Mouse (Mus musculus): ENCODE measurements around the gene Ctrl. TPM values are rescaled to one million over a fixed set of nuclear protein-coding genes. Genes with fewer than 3 reads are reported as not detected.

Gene Ctrl
- 0.32 TPM in 1 of 2 replicates, not detected in the other for polyA plus RNA-seq (2015; fragmentation: Nextera tagmentation; extraction: Ambion mirVana)

GRCm38 (mm10) chr8:105933762-105934161 is at the start of gene Ctrl:
Ctrl (minus strand) TSS chr8:105933862.

GRCm38 (mm10) chr8:105979325-105979724 is 45.7 kb upstream of the Ctrl start, which contains the start of gene Dpep3:
Dpep3 (minus strand) TSS chr8:105979429.

DNA sequence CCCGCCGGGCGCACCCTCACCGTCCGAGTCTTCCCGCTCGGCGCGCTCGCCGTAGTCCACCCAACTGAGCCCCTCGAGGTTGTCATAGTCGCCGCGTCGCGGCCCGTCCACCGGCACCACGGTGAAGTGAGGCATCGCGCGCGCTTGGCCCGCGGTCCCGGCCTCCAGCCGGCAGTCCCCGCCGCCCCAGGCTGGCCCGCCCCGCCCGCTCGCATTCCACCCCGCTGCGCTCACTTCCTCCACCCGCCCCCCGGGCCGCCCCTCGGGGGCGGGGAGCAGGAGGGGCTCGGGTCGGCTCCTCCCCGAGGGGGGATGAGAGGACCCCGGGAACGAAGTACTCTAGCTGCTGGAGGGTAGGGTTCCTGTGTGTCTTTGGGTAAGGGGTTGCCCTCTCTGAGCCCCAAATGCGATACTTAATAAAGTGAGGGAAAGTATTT is 32.3 kb upstream of the Ctrl start, which contains the start of gene Slc12a4:
Slc12a4 (minus strand) TSS at position 193 of the 437 bp plus-strand sequence.

DNA sequence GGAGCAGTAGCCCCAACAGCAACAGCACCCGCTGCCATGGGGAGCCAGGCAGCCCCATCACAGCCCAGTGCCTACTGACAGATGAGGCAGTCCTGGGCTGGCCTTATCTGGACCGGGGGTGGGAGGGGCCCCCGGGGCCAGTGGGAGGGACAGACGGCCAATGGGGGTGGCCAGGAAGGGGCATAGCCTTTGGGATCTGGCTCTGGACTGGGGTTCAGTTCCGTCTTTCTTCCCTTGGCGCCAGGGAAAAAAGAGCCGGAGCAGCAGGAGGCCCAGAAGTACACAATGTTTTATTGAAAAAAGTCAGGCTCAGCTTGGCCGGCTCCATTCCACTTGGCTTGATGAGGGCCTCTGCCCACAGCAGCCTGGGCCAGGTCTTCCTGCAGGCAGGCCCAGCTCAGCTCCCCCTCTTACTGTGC is 9.7 kb upstream of the Ctrl start, which contains the start of gene Lcat:
Lcat (minus strand) TSS at position 62 of the 419 bp plus-strand sequence.

GRCm38 (mm10) chr8:105938306-105938669 is 4.6 kb upstream of the Ctrl start, which contains the start of gene Psmb10:
Psmb10 (minus strand) TSS chr8:105938444.

GRCm38 (mm10) chr8:105900180-105900940 is 33.3 kb downstream of the Ctrl start, which contains the start of gene Pskh1:
Pskh1 (plus strand) TSS chr8:105900441.

GRCm38 (mm10) chr8:105893339-105893738 is 40.3 kb downstream of the Ctrl start, which contains the start of gene Nrn1l:
Nrn1l (plus strand) TSS chr8:105893567.

Small RNAs within 50 kb of the gene (microRNA-seq; reads per million reads assigned to microRNA genes)
- 0 to 0.10 reads per million in 2 experiments for gene Mir7074

Other genes starting within 250 kb of the Ctrl start
- 0.04 and 0.10 TPM in 2 replicates for gene Carmil2, start 247.6 kb downstream of the Ctrl start, polyA plus RNA-seq (2015; fragmentation: Nextera tagmentation; extraction: Ambion mirVana)
- 24.6 and 25.1 TPM in 2 replicates for gene Acd, start 232.8 kb downstream of the Ctrl start, polyA plus RNA-seq (2015; fragmentation: Nextera tagmentation; extraction: Ambion mirVana)
- gene Pard6a, start 232.7 kb downstream of the Ctrl start, polyA plus RNA-seq (2015; fragmentation: Nextera tagmentation; extraction: Ambion mirVana): 11.9 and 12.2 TPM in 2 replicates
- not detected in 2 replicates for gene 4933405L10Rik, start 226.2 kb downstream of the Ctrl start, polyA plus RNA-seq (2015; fragmentation: Nextera tagmentation; extraction: Ambion mirVana)
- 3.2 and 3.8 TPM in 2 replicates for gene Enkd1, start 225.7 kb downstream of the Ctrl start, polyA plus RNA-seq (2015; fragmentation: Nextera tagmentation; extraction: Ambion mirVana)
- gene Gfod2, start 175.2 kb downstream of the Ctrl start, polyA plus RNA-seq (2015; fragmentation: Nextera tagmentation; extraction: Ambion mirVana): 5.0 and 7.8 TPM in 2 replicates
- 9.3 and 9.6 TPM in 2 replicates for gene Ranbp10, start 106.5 kb downstream of the Ctrl start, polyA plus RNA-seq (2015; fragmentation: Nextera tagmentation; extraction: Ambion mirVana)
- 0.17 and 0.28 TPM in 2 replicates for gene Tsnaxip1, start 106.1 kb downstream of the Ctrl start, polyA plus RNA-seq (2015; fragmentation: Nextera tagmentation; extraction: Ambion mirVana)
- gene Cenpt, start 80.6 kb downstream of the Ctrl start, polyA plus RNA-seq (2015; fragmentation: Nextera tagmentation; extraction: Ambion mirVana): 9.9 and 12.2 TPM in 2 replicates
- gene Thap11, start 78.7 kb downstream of the Ctrl start, polyA plus RNA-seq (2015; fragmentation: Nextera tagmentation; extraction: Ambion mirVana): 52.0 and 52.7 TPM in 2 replicates
- 158 and 164 TPM in 2 replicates for gene Nutf2, start 73.3 kb downstream of the Ctrl start, polyA plus RNA-seq (2015; fragmentation: Nextera tagmentation; extraction: Ambion mirVana)
- gene Edc4, start 53.0 kb downstream of the Ctrl start, polyA plus RNA-seq (2015; fragmentation: Nextera tagmentation; extraction: Ambion mirVana): 20.2 and 22.6 TPM in 2 replicates
- gene Nrn1l, start 40.3 kb downstream of the Ctrl start, polyA plus RNA-seq (2015; fragmentation: Nextera tagmentation; extraction: Ambion mirVana): 1.2 and 1.7 TPM in 2 replicates
- 16.8 and 17.0 TPM in 2 replicates for gene Pskh1, start 33.4 kb downstream of the Ctrl start, polyA plus RNA-seq (2015; fragmentation: Nextera tagmentation; extraction: Ambion mirVana)
- 36.6 and 38.1 TPM in 2 replicates for gene Psmb10, start 4.6 kb upstream of the Ctrl start, polyA plus RNA-seq (2015; fragmentation: Nextera tagmentation; extraction: Ambion mirVana)
- gene Lcat, start 9.5 kb upstream of the Ctrl start, polyA plus RNA-seq (2015; fragmentation: Nextera tagmentation; extraction: Ambion mirVana): 0.49 and 0.66 TPM in 2 replicates
- gene Slc12a4, start 32.2 kb upstream of the Ctrl start, polyA plus RNA-seq (2015; fragmentation: Nextera tagmentation; extraction: Ambion mirVana): 15.2 and 16.0 TPM in 2 replicates
- not detected in 2 replicates for gene Dpep3, start 45.6 kb upstream of the Ctrl start, polyA plus RNA-seq (2015; fragmentation: Nextera tagmentation; extraction: Ambion mirVana)
- gene Dus2, start 57.5 kb upstream of the Ctrl start, polyA plus RNA-seq (2015; fragmentation: Nextera tagmentation; extraction: Ambion mirVana): 15.0 and 15.5 TPM in 2 replicates
- not detected in 2 replicates for gene Dpep2nb, start 72.1 kb upstream of the Ctrl start, polyA plus RNA-seq (2015; fragmentation: Nextera tagmentation; extraction: Ambion mirVana)
- 11.5 and 14.0 TPM in 2 replicates for gene Ddx28, start 78.0 kb upstream of the Ctrl start, polyA plus RNA-seq (2015; fragmentation: Nextera tagmentation; extraction: Ambion mirVana)
- gene Nfatc3, start 125.0 kb upstream of the Ctrl start, polyA plus RNA-seq (2015; fragmentation: Nextera tagmentation; extraction: Ambion mirVana): 2.9 and 3.2 TPM in 2 replicates
- gene Esrp2, start 203.1 kb upstream of the Ctrl start, polyA plus RNA-seq (2015; fragmentation: Nextera tagmentation; extraction: Ambion mirVana): 0.23 and 1.7 TPM in 2 replicates
- 5.5 and 8.9 TPM in 2 replicates for gene Pla2g15, start 216.5 kb upstream of the Ctrl start, polyA plus RNA-seq (2015; fragmentation: Nextera tagmentation; extraction: Ambion mirVana)
- 9.0 and 13.3 TPM in 2 replicates for gene Slc7a6, start 235.0 kb upstream of the Ctrl start, polyA plus RNA-seq (2015; fragmentation: Nextera tagmentation; extraction: Ambion mirVana)

Measured in skeletal muscle tissue, postnatal 0 days (tissue).